30 mouse cellular contexts compared by ENCODE assay signal in genomic region chr3:87377719-87378118, GRCm38 (mm10). TPM values are rescaled to one million over a fixed set of nuclear protein-coding genes. Genes with fewer than 3 reads are reported as not detected.
DNase-seq lines count a peak whose midpoint lies in the region; TF ChIP-seq lines count a peak whose summit lies in the region.
"Had no signal": no experiment of that assay in that cellular context is flagged by ENCODE, and none has a peak within 500 bp of the region (broad histone marks: within the 10 kb centered on the region; RNA-seq: fewer than 3 reads in every experiment).

No protein-coding gene starts in this region.

- peak in 1 of 2 experiments; percentile 44 for DNase-seq in spleen, adult 2 months (ENCODE audit: low read depth in 1 of 2, low spot score in 2 of 2)
- no peak for DNase-seq in spleen, postnatal 4 days (ENCODE audit: low spot score in 2 of 2)
- DNase-seq in ES-CJ7 (ENCODE audit: low read depth, low spot score) = peak; percentile 9
- peak; percentile 17 for DNase-seq in yolk sac, embryonic 10.5 days (ENCODE audit: low spot score)
- DNase-seq in ovary, adult 18-20 months (ENCODE audit: low spot score) = no peak
- no peak for DNase-seq in frontal cortex, postnatal 14 days (ENCODE audit: low spot score in 2 of 2)
- DNase-seq: adrenal gland, postnatal 14 days; cerebellum, adult 11-12 months; cerebellum, postnatal 25 days; kidney, adult 8-10 months; kidney, postnatal 10 days; lung, postnatal 36 days; thymus, adult 2 months; thymus, postnatal 4 days had no signal

- no peak; the same call in 1 of the 2 replicates for TF ChIP-seq POLR2A in spleen, adult 2 months (IDR thresholded peaks at IDR 0.05; ENCODE audit: low read depth, low read length)

- H3K4me3 ChIP-seq in spleen, adult 2 months (ENCODE audit: extremely low read depth, insufficient read depth, insufficient read length) = peak overlapping the region; percentile 45
- peak overlapping the region; percentile 26; the same call in 1 of the 2 replicates for H3K4me3 ChIP-seq in brown adipose tissue, adult 24 weeks (ENCODE audit: insufficient read depth, low read depth, low read length)
- H3K4me3 ChIP-seq: embryonic facial prominence, embryonic 12.5 days; erythroblast, embryonic 14.5 days; forebrain, embryonic 12.5 days; hindbrain, embryonic 12.5 days; left cerebral cortex, adult 2 months; lung, embryonic 15.5 days; myocyte had no signal

- peak overlapping the region; percentile 93 for H3K27ac ChIP-seq in spleen, adult 2 months (ENCODE audit: insufficient read depth, low read length)
- H3K27ac ChIP-seq in brown adipose tissue, adult 24 weeks (replicated peaks; ENCODE audit: low read depth, low read length) = peak overlapping the region; percentile 71
- H3K27ac ChIP-seq: embryonic facial prominence, embryonic 12.5 days; forebrain, embryonic 12.5 days; hindbrain, embryonic 12.5 days; left cerebral cortex, adult 2 months; liver, embryonic 14.5 days; lung, embryonic 15.5 days; stomach, postnatal 0 days had no signal

- TF ChIP-seq CTCF in spleen, adult 2 months (IDR thresholded peaks at IDR 0.05; ENCODE audit: extremely low read depth, insufficient read depth, insufficient read length, insufficient replicate concordance) = no peak

- H3K36me3 ChIP-seq in spleen, adult 2 months (ENCODE audit: control insufficient read depth, insufficient read depth, low read length) = no peaks in the 10 kb centered on the region; the same call in 1 of the 2 replicates
- H3K36me3 ChIP-seq: embryonic facial prominence, embryonic 12.5 days; forebrain, embryonic 12.5 days; G1E; hindbrain, embryonic 12.5 days; lung, embryonic 15.5 days had no signal

- H3K4me1 ChIP-seq in spleen, adult 2 months (ENCODE audit: control insufficient read depth, insufficient read depth, insufficient read length) = peaks cover 12% of the 10 kb centered on the region; the same call in 1 of the 2 replicates
- 0 out of 2 replicates have a peak, but pooled peaks cover 2% of the 10 kb centered on the region for H3K4me1 ChIP-seq in brown adipose tissue, adult 24 weeks (ENCODE audit: control insufficient read depth, insufficient read depth, insufficient read length, low read length)
- H3K4me1 ChIP-seq: forebrain, embryonic 12.5 days; hindbrain, embryonic 12.5 days had no signal

- 31% methylated on average over 6 of the region's 6 CpGs for WGBS in spleen, adult 2 months

- no peaks in the 10 kb centered on the region for H3K27me3 ChIP-seq in spleen, adult 2 months (ENCODE audit: control insufficient read depth, insufficient read depth, low read length)
- H3K27me3 ChIP-seq: embryonic facial prominence, embryonic 12.5 days; forebrain, embryonic 12.5 days; hindbrain, embryonic 12.5 days; lung, embryonic 15.5 days had no signal

RNA-seq across cellular contexts. Expression of gene Fcrl1, which starts 1.5 kb away (rescaled TPM):
- polyA plus RNA-seq in spleen, adult 2 months (2012; rRNA removed) = 50.2 and 55.5 TPM in 2 replicates
- not detected in 2 replicates for polyA plus RNA-seq in brown adipose tissue, adult 24 weeks (2012; ENCODE audit: insufficient read depth, insufficient read length, missing spikeins)
- polyA plus RNA-seq: C2C12; erythroblast, embryonic 14.5 days; forebrain, embryonic 12.5 days; G1E; lung, embryonic 15.5 days; myocyte; neural tube, embryonic 14.5 days had no signal

RNA-seq across cellular contexts. Expression of gene Cd5l, which starts 20.0 kb away (rescaled TPM):
- 27.2 and 56.0 TPM in 2 replicates for polyA plus RNA-seq in spleen, adult 2 months (2012; rRNA removed)
- not detected in 2 replicates for polyA plus RNA-seq in brown adipose tissue, adult 24 weeks (2012; ENCODE audit: insufficient read depth, insufficient read length, missing spikeins)
- polyA plus RNA-seq: C2C12; forebrain, embryonic 12.5 days; G1E; heart, embryonic 14.5 days; hindbrain, embryonic 12.5 days; myocyte; neural tube, embryonic 14.5 days had no signal

RNA-seq across cellular contexts. Expression of gene Fcrl5, which starts 57.9 kb away (rescaled TPM):
- polyA plus RNA-seq in spleen, adult 2 months (2012; rRNA removed) = 7.2 and 9.2 TPM in 2 replicates
- polyA plus RNA-seq in brown adipose tissue, adult 24 weeks (2012; ENCODE audit: insufficient read depth, insufficient read length, missing spikeins) = 0.50 TPM in 1 of 2 replicates, not detected in the other
- polyA plus RNA-seq: C2C12; embryonic facial prominence, embryonic 12.5 days; erythroblast, embryonic 14.5 days; forebrain, embryonic 12.5 days; G1E; heart, embryonic 14.5 days; hindbrain, embryonic 12.5 days; limb, embryonic 14.5 days; liver, embryonic 14.5 days; lung, embryonic 15.5 days; midbrain, embryonic 16.5 days; myocyte; neural tube, embryonic 14.5 days; stomach, postnatal 0 days had no signal

Comparison
In these comparisons a context has a peak if more than half of its experiments do, and no peak if none do; other contexts are left out.
1. DNase-seq: peak in ES-CJ7 (single experiment) and yolk sac, embryonic 10.5 days (single experiment); none in spleen, postnatal 4 days (0 of 2), ovary, adult 18-20 months (single experiment) and frontal cortex, postnatal 14 days (0 of 2).
2. RNA of gene Fcrl1, which starts 1.5 kb away (polyA plus RNA-seq): 50.2 to 55.5 TPM in spleen, adult 2 months; not detected in brown adipose tissue, adult 24 weeks; every median in the first group is over 10 times any median in the second.
3. RNA of gene Cd5l, which starts 20.0 kb away (polyA plus RNA-seq): 27.2 to 56.0 TPM in spleen, adult 2 months; not detected in brown adipose tissue, adult 24 weeks; every median in the first group is over 10 times any median in the second.